Mouse (Mus musculus) MEL (cell line): Measurements from ENCODE around the gene 3110082I17Rik. TPM values are rescaled to one million over a fixed set of nuclear protein-coding genes. Genes with fewer than 3 reads are reported as not detected.

Experiments used
- DNase-seq: peaks from one replicate; pipeline ENCODE4 v3.0.0; 2011; ENCODE audit warnings: low read depth, low spot score
- H3K27ac ChIP-seq: 2 replicates; pipeline ENCODE4 v1.5.1; 2012; ENCODE audit warnings: low read depth, mild to moderate bottlenecking, control low read depth, low read length, moderate library complexity; ENCODE audit not compliant: control insufficient read depth
- H3K27me3 ChIP-seq, 2 experiments: fragments of 150-350 bp in 1 of 2; sonication (generic) in 1 of 2; 2 replicates each; pipeline ENCODE4 v1.6.1; 2012; ENCODE audit warnings: low read length in 2 of 2, mild to moderate bottlenecking in 2 of 2, improper control_type of control experiment in 1 of 2, moderate library complexity in 1 of 2; ENCODE audit not compliant: insufficient read depth in 2 of 2, control insufficient read depth in 1 of 2
- H3K36me3 ChIP-seq, 2 experiments: 2 replicates each; pipeline ENCODE4 v1.6.1; 2012 to 2014; ENCODE audit warnings: low read length in 2 of 2, improper control_type of control experiment in 1 of 2, inconsistent platforms in 1 of 2, mild to moderate bottlenecking in 1 of 2; ENCODE audit not compliant: insufficient read depth in 2 of 2, control insufficient read depth in 1 of 2
- H3K4me1 ChIP-seq, 2 experiments: fragments of 150-350 bp in 1 of 2; sonication (generic) in 1 of 2; 2 replicates each; pipeline ENCODE4 v1.6.1; 2012; ENCODE audit warnings: low read length in 2 of 2, improper control_type of control experiment in 1 of 2, mild to moderate bottlenecking in 1 of 2; ENCODE audit not compliant: insufficient read depth in 2 of 2, control insufficient read depth in 1 of 2
- H3K4me3 ChIP-seq, 2 experiments: fragments of 150-350 bp in 1 of 2; sonication (generic) in 1 of 2; 2 replicates each; pipeline ENCODE4 v1.5.1; 2012; ENCODE audit warnings: low read depth in 2 of 2, low read length in 2 of 2, mild to moderate bottlenecking in 2 of 2, moderate library complexity in 2 of 2, control low read depth in 1 of 2, improper control_type of control experiment in 1 of 2; ENCODE audit not compliant: control insufficient read depth in 1 of 2, insufficient read depth in 1 of 2
- H3K79me2 ChIP-seq: 2 replicates; pipeline ENCODE4 v1.6.1; 2012; ENCODE audit warnings: mild to moderate bottlenecking, low read length, moderate library complexity; ENCODE audit not compliant: control insufficient read depth, poor library complexity, insufficient read depth
- H3K9ac ChIP-seq: 2 replicates; pipeline ENCODE4 v1.6.1; 2012; ENCODE audit warnings: low read depth, mild to moderate bottlenecking, control low read depth, low read length, moderate library complexity; ENCODE audit not compliant: control insufficient read depth, poor library complexity, severe bottlenecking
- H3K9me3 ChIP-seq: fragments of 150-350 bp; sonication (generic); replicated peaks from 2 replicates; pipeline ENCODE4 v1.6.1; 2012; ENCODE audit warnings: mild to moderate bottlenecking, low read length, improper control_type of control experiment, moderate library complexity; ENCODE audit not compliant: insufficient read depth
- CTCF ChIP-seq, 3 experiments: IDR thresholded peaks in 2 of 3; conservative IDR thresholded peaks in 1 of 3; 2 replicates each; pipeline ENCODE4 v1.5.1; 2011 to 2012; ENCODE audit warnings: low read length in 3 of 3, low read depth in 2 of 3, mild to moderate bottlenecking in 2 of 3, improper control_type of control experiment in 1 of 3, inconsistent platforms in 1 of 3, mixed read lengths in 1 of 3, moderate library complexity in 1 of 3; ENCODE audit not compliant: control insufficient read depth in 1 of 3, insufficient read depth in 1 of 3, poor library complexity in 1 of 3, severe bottlenecking in 1 of 3
- E2F4 ChIP-seq: IDR thresholded peaks from 2 replicates; pipeline ENCODE4 v1.6.1; 2011; ENCODE audit warnings: low read depth, low read length, improper control_type of control experiment, borderline replicate concordance
- ELF1 ChIP-seq: IDR thresholded peaks from 2 replicates; pipeline ENCODE4 v1.6.1; 2014; ENCODE audit warnings: low read depth, mild to moderate bottlenecking, inconsistent platforms, low read length, improper control_type of control experiment, moderate library complexity
- GABPA ChIP-seq: IDR thresholded peaks from 2 replicates; pipeline ENCODE4 v1.6.1; 2012; ENCODE audit warnings: low read depth, mild to moderate bottlenecking, inconsistent platforms, low read length, improper control_type of control experiment, moderate library complexity
- GATA1 ChIP-seq: IDR thresholded peaks from 2 replicates; pipeline ENCODE4 v1.6.1; 2011; ENCODE audit warnings: low read depth, low read length, improper control_type of control experiment
- HCFC1 ChIP-seq: IDR thresholded peaks from 2 replicates; pipeline ENCODE4 v1.6.1; 2012; ENCODE audit warnings: low read depth, mild to moderate bottlenecking, inconsistent platforms, low read length, improper control_type of control experiment, moderate library complexity
- JUND ChIP-seq: IDR thresholded peaks from 2 replicates; pipeline ENCODE4 v1.6.1; 2011; ENCODE audit warnings: low read depth, mild to moderate bottlenecking, improper control_type of control experiment, low read length
- KAT2A ChIP-seq: conservative IDR thresholded peaks from 2 replicates; pipeline ENCODE4 v1.6.1; 2012; ENCODE audit warnings: low read depth, low read length, improper control_type of control experiment, inconsistent platforms
- MAX ChIP-seq: IDR thresholded peaks from 2 replicates; pipeline ENCODE4 v1.6.1; 2011; ENCODE audit warnings: low read length, improper control_type of control experiment
- MAZ ChIP-seq: IDR thresholded peaks from 2 replicates; pipeline ENCODE4 v1.6.1; 2012; ENCODE audit warnings: low read depth, mild to moderate bottlenecking, inconsistent platforms, low read length, improper control_type of control experiment
- MXI1 ChIP-seq: IDR thresholded peaks from 2 replicates; pipeline ENCODE4 v1.6.1; 2011; ENCODE audit warnings: mild to moderate bottlenecking, low read depth, low read length, improper control_type of control experiment
- MYB ChIP-seq: IDR thresholded peaks from 2 replicates; pipeline ENCODE4 v1.6.1; 2011; ENCODE audit warnings: mild to moderate bottlenecking, low read depth, low read length, improper control_type of control experiment
- MYC ChIP-seq: IDR thresholded peaks from 2 replicates; pipeline ENCODE4 v1.6.1; 2011; ENCODE audit warnings: low read depth, mild to moderate bottlenecking, low read length, improper control_type of control experiment, moderate library complexity
- NRF1 ChIP-seq: IDR thresholded peaks from 2 replicates; pipeline ENCODE4 v1.6.1; 2014; ENCODE audit warnings: low read depth, mild to moderate bottlenecking, inconsistent platforms, low read length, improper control_type of control experiment, moderate library complexity; ENCODE audit not compliant: poor library complexity, insufficient read depth, severe bottlenecking
- POLR2A ChIP-seq, 2 experiments: IDR thresholded peaks; 2 replicates each; pipeline ENCODE4 v1.6.1; 2011 to 2012; ENCODE audit warnings: low read length in 2 of 2, mild to moderate bottlenecking in 2 of 2, control low read depth in 1 of 2, improper control_type of control experiment in 1 of 2, low read depth in 1 of 2, moderate library complexity in 1 of 2; ENCODE audit not compliant: control insufficient read depth in 1 of 2, insufficient read depth in 1 of 2, poor library complexity in 1 of 2
- POLR2AphosphoS2 ChIP-seq: IDR thresholded peaks from 2 replicates; pipeline ENCODE4 v1.6.1; 2011; ENCODE audit warnings: low read length, improper control_type of control experiment
- POLR2AphosphoS5 ChIP-seq: IDR thresholded peaks from 2 replicates; pipeline ENCODE4 v1.6.1; 2012; ENCODE audit warnings: low read depth, borderline replicate concordance, mild to moderate bottlenecking, inconsistent platforms, low read length, moderate library complexity, mixed read lengths
- RCOR1 ChIP-seq: IDR thresholded peaks from 2 replicates; pipeline ENCODE4 v1.6.1; 2012; ENCODE audit warnings: low read depth, mild to moderate bottlenecking, inconsistent platforms, low read length, improper control_type of control experiment
- SIN3A ChIP-seq: IDR thresholded peaks from 2 replicates; pipeline ENCODE4 v1.6.1; 2012; ENCODE audit warnings: low read length, improper control_type of control experiment, inconsistent platforms
- TBP ChIP-seq: IDR thresholded peaks from 2 replicates; pipeline ENCODE4 v1.8.0; 2011; ENCODE audit warnings: low read depth, low read length, improper control_type of control experiment
- TCF12 ChIP-seq: IDR thresholded peaks from 2 replicates; pipeline ENCODE4 v1.6.1; 2014; ENCODE audit warnings: low read depth, mild to moderate bottlenecking, inconsistent platforms, low read length, improper control_type of control experiment, moderate library complexity
- ZC3H11A ChIP-seq: IDR thresholded peaks from 2 replicates; pipeline ENCODE4 v1.6.1; 2012; ENCODE audit warnings: low read depth, mild to moderate bottlenecking, inconsistent platforms, low read length, improper control_type of control experiment
- ZKSCAN1 ChIP-seq: IDR thresholded peaks from 2 replicates; pipeline ENCODE4 v1.6.1; 2012; ENCODE audit warnings: low read depth, mild to moderate bottlenecking, inconsistent platforms, low read length, improper control_type of control experiment, moderate library complexity
- ZNF384 ChIP-seq: IDR thresholded peaks from 2 replicates; pipeline ENCODE4 v1.6.1; 2012; ENCODE audit warnings: low read depth, mild to moderate bottlenecking, inconsistent platforms, low read length, improper control_type of control experiment
- polyA plus RNA-seq, 2 experiments: library from polyadenylated mRNA; stranded (reverse) in 1 of 2; unstranded in 1 of 2; fragments of >175 nt in 1 of 2; fragments of >200 nt in 1 of 2; gene quantifications; 2 replicates each; pipeline versions ENCODE4 v1.2.1 to v1.2.4; 2012; ENCODE audit warnings: low replicate concordance in 2 of 2, low read depth in 1 of 2; ENCODE audit not compliant: insufficient read length in 2 of 2, insufficient read depth in 1 of 2, missing spikeins in 1 of 2
- total RNA-seq: library from RNA; depleted of rRNA; stranded (reverse); fragments of 300-350 nt; gene quantifications from 2 replicates; pipeline ENCODE4 v1.2.3, GENCODE M21; 2012

The 3110082I17Rik gene
- total and polyA plus RNA-seq, 3 experiments, result 58.1 to 79.5 TPM; not detected in 1

GRCm38 (mm10) chr5:139410056-139410455 is 50.3 kb downstream of the 3110082I17Rik start:
- H3K4me3 ChIP-seq, result no peak overlapping the region

GRCm38 (mm10) chr5:139409412-139409811 is 50.9 kb downstream of the 3110082I17Rik start:
- Histone ChIP-seq H3K27ac (no peak overlapping the region), H3K36me3 (no peaks in the 10 kb centered on the region)

More at GRCm38 (mm10) chr5:139410056-139410455, 50.3 kb downstream of the 3110082I17Rik start:
- no peak overlapping the region for H3K9ac ChIP-seq
- no peaks in the 10 kb centered on the region for H3K9me3 ChIP-seq
- H3K36me3 ChIP-seq, result no peaks in the 10 kb centered on the region
- H3K79me2 ChIP-seq, result no peaks in the 10 kb centered on the region
- DNase-seq, result no peak
- H3K27ac ChIP-seq, result no peak overlapping the region
- H3K4me1 ChIP-seq, result peaks cover 0 to under 1% of the 10 kb centered on the region in 2 experiments; a peak in 1 of 4 replicates
- H3K27me3 ChIP-seq, result no peaks in the 10 kb centered on the region
- no peak for TF ChIP-seq NRF1
- no peak for TF ChIP-seq GATA1
- TF ChIP-seq POLR2A (IDR thresholded peaks at IDR 0.05; ENCODE audit: control insufficient read depth in 1 of 2, insufficient read depth in 1 of 2, low read depth in 1 of 2, low read length in 2 of 2, poor library complexity in 1 of 2), result no peak
- no peak for TF ChIP-seq ZKSCAN1
- no peak for TF ChIP-seq MAZ
- no peak for TF ChIP-seq KAT2A
- no peak for TF ChIP-seq POLR2AphosphoS5
- TF ChIP-seq TBP, result no peak
- no peak for TF ChIP-seq RCOR1
- no peak for TF ChIP-seq TCF12
- no peak for TF ChIP-seq MYC
- no peak for TF ChIP-seq ELF1

More at GRCm38 (mm10) chr5:139409412-139409811, 50.9 kb downstream of the 3110082I17Rik start:
- no peak for TF ChIP-seq CTCF (IDR thresholded peaks at IDR 0.05 in 2 of 3, conservative IDR thresholded peaks at IDR 0.05 in 1 of 3; ENCODE audit: control insufficient read depth in 1 of 3, insufficient read depth in 1 of 3, low read depth in 2 of 3, low read length in 3 of 3, poor library complexity in 1 of 3, severe bottlenecking in 1 of 3)
- TF ChIP-seq GABPA, result no peak
- TF ChIP-seq KAT2A, result no peak
- no peak for TF ChIP-seq MXI1
- no peak for TF ChIP-seq GATA1
- TF ChIP-seq TCF12, result no peak
- no peak for TF ChIP-seq TBP
- TF ChIP-seq MYC, result no peak
- TF ChIP-seq RCOR1, result no peak
- TF ChIP-seq MAX, result no peak
- TF ChIP-seq ZC3H11A, result no peak
- TF ChIP-seq MYB, result no peak
- no peak for TF ChIP-seq HCFC1
- no peak for TF ChIP-seq E2F4
- TF ChIP-seq ZNF384, result no peak
- TF ChIP-seq SIN3A, result no peak
- TF ChIP-seq MAZ, result no peak
- no peak for TF ChIP-seq ZKSCAN1
- no peak for TF ChIP-seq JUND
- no peak for TF ChIP-seq POLR2AphosphoS2
- Histone ChIP-seq H3K4me3 (no peak overlapping the region), H3K79me2 (no peaks in the 10 kb centered on the region), H3K9me3 (no peaks in the 10 kb centered on the region), H3K9ac (no peak overlapping the region), H3K27me3 (no peaks in the 10 kb centered on the region), H3K4me1 (peaks cover 0 to 3% of the 10 kb centered on the region in 2 experiments; a peak in 1 of 4 replicates)
- DNase-seq, result no peak
